Comparison of ENCODE assay signal across 8 mouse cellular contexts in genomic region chr10:95501463-95502081, GRCm38 (mm10). TPM values are rescaled to one million over a fixed set of nuclear protein-coding genes. Genes with fewer than 3 reads are reported as not detected.
A peak's percentile ranks its signal among the peaks of the same experiment; 100 is the strongest.
DNase-seq lines count a peak whose midpoint lies in the region; ATAC-seq lines count a peak whose summit lies in the region.

Gene Mrpl42, minus strand, starts transcription at chr10:95501940.

- H3K9me3 ChIP-seq in heart, embryonic 12.5 days (replicated peaks): no peaks in the 10 kb centered on the region; the same call in 1 of the 2 replicates
- H3K9me3 ChIP-seq in kidney, embryonic 16.5 days (ENCODE audit: low read length): no peaks in the 10 kb centered on the region

- H3K27ac ChIP-seq in brown adipose tissue, adult 24 weeks (replicated peaks; ENCODE audit: low read depth, low read length): peak within 1 kb of the TSS; percentile 94
- H3K27ac ChIP-seq in heart, embryonic 12.5 days (ENCODE audit: poor library complexity, severe bottlenecking): peak within 1 kb of the TSS; percentile 86
- peak within 1 kb of the TSS; percentile 93 for H3K27ac ChIP-seq in kidney, embryonic 16.5 days (ENCODE audit: low read length)

- no peaks in the 10 kb centered on the region for H3K27me3 ChIP-seq in heart, embryonic 12.5 days (replicated peaks)
- no peaks in the 10 kb centered on the region for H3K27me3 ChIP-seq in kidney, embryonic 16.5 days (ENCODE audit: insufficient read depth, low read length)

- under 1% methylated on average over 35 of the region's 35 CpGs for WGBS in heart, embryonic 12.5 days
- 0% methylated on average over 35 of the region's 35 CpGs for WGBS in kidney, embryonic 16.5 days

- H3K9ac ChIP-seq in heart, embryonic 12.5 days: peak within 1 kb of the TSS; percentile 79
- peak within 1 kb of the TSS; percentile 94 for H3K9ac ChIP-seq in kidney, embryonic 16.5 days (replicated peaks; ENCODE audit: low read length)

- no peaks in the 10 kb centered on the region for H3K4me1 ChIP-seq in brown adipose tissue, adult 24 weeks (ENCODE audit: control insufficient read depth, insufficient read depth, insufficient read length, low read length)
- peaks cover 5% of the 10 kb centered on the region for H3K4me1 ChIP-seq in heart, embryonic 12.5 days (replicated peaks)
- peaks cover 12% of the 10 kb centered on the region for H3K4me1 ChIP-seq in kidney, embryonic 16.5 days (ENCODE audit: insufficient read depth, low read length)

- peak; percentile 81 for DNase-seq in CD4-positive, CD25-positive, alpha-beta regulatory T cell, adult 2 months (ENCODE audit: low read depth, low spot score)
- DNase-seq in liver: peak; percentile 88
- peak; percentile 81 to 83 for DNase-seq in spleen, postnatal 36 days (ENCODE audit: low spot score in 2 of 2)

- H3K4me3 ChIP-seq in brown adipose tissue, adult 24 weeks (ENCODE audit: insufficient read depth, low read depth, low read length): peak within 1 kb of the TSS; percentile 100
- peak within 1 kb of the TSS; percentile 65 for H3K4me3 ChIP-seq in heart, embryonic 12.5 days
- H3K4me3 ChIP-seq in kidney, embryonic 16.5 days (ENCODE audit: low read length): peak within 1 kb of the TSS; percentile 93

- H3K36me3 ChIP-seq in heart, embryonic 12.5 days: peaks cover 24% of the 10 kb centered on the region
- H3K36me3 ChIP-seq in kidney, embryonic 16.5 days (ENCODE audit: insufficient read depth, low read length): peaks cover 10% of the 10 kb centered on the region

- ATAC-seq in erythroid progenitor cell, adult 5-6 weeks (replicated peaks; ENCODE audit: low FRiP score, poor library complexity, severe bottlenecking): peak; percentile 100
- ATAC-seq in heart, embryonic 12.5 days (ENCODE audit: insufficient number of reproducible peaks, low FRiP score): peak; percentile 91
- ATAC-seq in kidney, embryonic 16.5 days (ENCODE audit: low FRiP score, low TSS enrichment): peak; percentile 97
- ATAC-seq in monocyte, adult 5-6 weeks (replicated peaks; ENCODE audit: insufficient number of reproducible peaks, low FRiP score, low TSS enrichment, poor library complexity, severe bottlenecking): peak; percentile 93

- peak within 1 kb of the TSS; percentile 66 for H3K4me2 ChIP-seq in heart, embryonic 12.5 days
- H3K4me2 ChIP-seq in kidney, embryonic 16.5 days (replicated peaks; ENCODE audit: low read depth, low read length): peak within 1 kb of the TSS; percentile 76

RNA-seq across cellular contexts. Expression of gene Mrpl42, which starts in this region (rescaled TPM):
- 749 and 770 TPM in 2 replicates for polyA plus RNA-seq in brown adipose tissue, adult 24 weeks (2012; ENCODE audit: insufficient read depth, insufficient read length, missing spikeins)
- 72.5 and 85.8 TPM in 2 replicates for total RNA-seq in erythroid progenitor cell, adult 5-6 weeks (2015; ENCODE audit: low replicate concordance)
- 31.6 and 34.5 TPM in 2 replicates for total RNA-seq in erythroid progenitor cell, adult 5-6 weeks (2017; ENCODE audit: low replicate concordance)
- polyA plus RNA-seq in heart, embryonic 12.5 days (2016; fragmentation: Nextera tagmentation; extraction: Ambion mirVana): 519 and 526 TPM in 2 replicates
- polyA plus RNA-seq in kidney, embryonic 16.5 days (2015; fragmentation: Nextera tagmentation; extraction: Ambion mirVana): 318 and 319 TPM in 2 replicates
- 39.1 to 48.3 TPM (median 43.7 TPM) in 3 replicates for total RNA-seq in monocyte, adult 5-6 weeks (2017)

Comparison
In these comparisons a context has a peak if more than half of its experiments do, and no peak if none do; other contexts are left out.
1. Peak in every context shown above with its lines: DNase-seq, ATAC-seq, H3K4me3 ChIP-seq and H3K27ac ChIP-seq.